Mouse (Mus musculus): ENCODE results near the gene Copz2.
A peak's percentile ranks its signal among the peaks of the same experiment; 100 is the strongest.

Gene Copz2

DNA sequence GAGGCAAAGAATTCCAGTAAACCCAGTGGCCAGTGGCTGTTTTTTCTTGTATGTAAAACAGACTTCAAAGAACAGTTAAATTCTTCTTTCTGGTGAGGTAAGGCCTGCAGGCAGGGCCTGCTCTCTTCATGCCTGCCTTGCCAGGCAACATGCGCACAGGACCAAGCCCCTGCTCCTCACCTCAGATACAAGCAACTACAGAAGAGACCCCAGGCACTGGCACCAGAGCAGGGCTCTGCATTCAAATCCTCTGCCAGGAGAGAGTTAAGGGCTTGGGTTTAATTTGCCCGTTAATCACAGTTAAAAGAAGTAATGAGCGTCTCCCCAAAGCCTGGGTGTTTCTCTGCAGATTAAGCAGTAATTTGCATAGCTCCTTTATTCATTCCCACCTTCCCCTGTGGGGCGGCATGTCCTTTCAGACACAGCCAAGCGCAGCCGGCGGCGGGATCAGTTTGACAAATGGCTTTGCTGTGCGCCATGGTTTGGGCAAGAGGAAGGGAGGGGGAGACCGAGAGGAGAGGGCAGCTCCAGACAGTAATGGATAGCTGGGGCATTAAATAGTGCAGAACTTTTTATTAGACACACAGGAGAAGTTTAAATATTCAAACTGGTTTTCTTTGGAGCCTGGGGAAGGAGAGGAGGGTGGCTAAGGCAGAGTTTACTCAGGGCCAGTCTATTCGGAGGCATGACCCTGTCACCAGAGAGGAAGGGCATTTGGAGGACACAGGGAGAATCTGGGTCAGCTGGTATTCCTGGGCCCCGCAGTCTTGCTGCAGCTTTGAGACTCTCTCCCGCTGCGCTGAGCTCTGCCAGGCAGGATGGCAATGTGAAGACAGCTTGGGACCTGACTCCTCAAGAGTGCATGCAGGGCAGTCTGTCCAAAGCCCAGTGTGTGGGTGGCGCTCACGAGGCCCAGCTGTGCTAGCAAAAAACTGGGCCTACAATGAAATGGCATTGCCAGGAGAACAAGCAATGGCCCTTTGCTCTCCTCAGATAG is 53.3 kb downstream of the Copz2 start:
- DNase-seq (ENCODE audit: low read depth, low spot score): peak; percentile 46

DNA sequence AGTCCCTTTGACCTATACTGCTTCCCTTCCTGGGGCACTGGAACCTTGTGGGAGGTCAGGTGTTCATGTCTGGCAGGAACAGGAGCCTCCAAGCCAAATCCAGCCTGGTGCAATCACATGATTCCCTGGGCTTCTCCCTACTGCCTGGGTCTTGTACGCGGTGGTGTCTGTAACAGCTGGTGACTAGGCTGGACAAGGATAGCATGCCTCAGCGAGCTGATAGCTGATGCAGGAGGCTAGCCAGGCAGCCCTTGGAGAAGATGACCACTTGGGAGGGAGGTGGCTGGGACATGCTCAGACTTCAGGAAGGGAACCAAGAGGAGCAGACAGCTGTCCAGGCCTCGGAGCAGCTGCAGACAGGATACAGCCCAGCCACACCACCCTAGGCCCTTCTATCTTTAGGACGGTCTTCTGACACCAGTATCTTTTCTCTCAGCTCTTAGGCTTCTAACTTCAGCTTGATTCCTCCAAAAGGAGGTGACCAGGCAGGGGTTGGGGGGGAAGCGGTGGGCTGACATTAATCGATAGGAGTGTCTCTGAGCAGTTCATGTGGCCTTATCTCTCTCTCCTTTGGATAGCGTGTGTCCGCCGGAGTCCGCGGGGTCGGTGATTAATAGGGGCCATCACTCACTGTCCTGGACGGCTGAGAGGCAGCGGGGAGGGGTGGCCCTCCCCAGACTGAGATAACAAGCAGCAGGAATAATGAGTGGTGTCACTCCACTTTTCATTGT is 56.9 kb downstream of the Copz2 start:
- no peak for DNase-seq (ENCODE audit: low read depth, low spot score)

DNA sequence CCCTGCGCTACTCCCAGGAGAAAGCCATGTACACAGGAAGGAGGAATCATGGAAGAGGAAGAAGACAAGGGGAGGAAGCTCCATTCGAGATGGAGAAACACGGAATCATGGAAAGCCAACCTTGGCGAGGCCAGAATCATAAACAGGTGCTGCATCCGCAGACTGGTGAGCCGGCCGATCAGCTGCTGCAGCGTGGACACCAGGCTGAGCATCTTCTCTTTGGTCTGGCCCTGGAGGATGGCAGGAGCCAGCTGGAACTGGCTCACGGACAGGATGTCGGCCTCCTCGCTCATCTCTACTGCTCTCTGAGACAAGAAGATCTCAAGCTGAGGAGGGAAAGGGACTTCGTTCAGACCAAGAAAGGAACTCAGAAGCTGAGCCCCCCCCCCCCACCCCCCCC is 58.9 kb downstream of the Copz2 start:
- DNase-seq (ENCODE audit: low read depth, low spot score): no peak

DNA sequence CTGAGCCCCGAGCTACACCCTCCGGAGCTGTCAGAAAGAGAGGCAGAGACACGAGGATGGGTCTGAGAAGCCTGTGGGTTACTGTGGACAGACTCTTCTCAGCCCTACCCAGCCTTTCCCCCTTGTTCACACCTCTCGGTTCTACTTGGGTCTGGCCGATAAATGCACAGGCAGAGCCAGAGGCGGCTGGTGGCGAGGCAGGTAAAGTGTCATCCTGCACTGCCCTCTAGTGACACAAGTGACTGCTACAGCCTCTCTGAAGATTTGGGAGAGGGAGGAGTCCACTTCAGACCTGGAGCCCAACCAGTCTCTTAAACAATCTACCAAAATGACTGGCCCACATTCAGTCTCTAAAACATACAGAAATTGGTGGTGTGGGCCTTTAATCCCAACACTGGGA is 60.3 kb downstream of the Copz2 start:
- DNase-seq (ENCODE audit: low read depth, low spot score): peak; percentile 88

Data from ES-CJ7 (cell line).